Mouse (Mus musculus): Measurements from ENCODE around the gene Nrtn.
A peak's percentile ranks its signal among the peaks of the same experiment; 100 is the strongest.

Nrtn gene

DNA sequence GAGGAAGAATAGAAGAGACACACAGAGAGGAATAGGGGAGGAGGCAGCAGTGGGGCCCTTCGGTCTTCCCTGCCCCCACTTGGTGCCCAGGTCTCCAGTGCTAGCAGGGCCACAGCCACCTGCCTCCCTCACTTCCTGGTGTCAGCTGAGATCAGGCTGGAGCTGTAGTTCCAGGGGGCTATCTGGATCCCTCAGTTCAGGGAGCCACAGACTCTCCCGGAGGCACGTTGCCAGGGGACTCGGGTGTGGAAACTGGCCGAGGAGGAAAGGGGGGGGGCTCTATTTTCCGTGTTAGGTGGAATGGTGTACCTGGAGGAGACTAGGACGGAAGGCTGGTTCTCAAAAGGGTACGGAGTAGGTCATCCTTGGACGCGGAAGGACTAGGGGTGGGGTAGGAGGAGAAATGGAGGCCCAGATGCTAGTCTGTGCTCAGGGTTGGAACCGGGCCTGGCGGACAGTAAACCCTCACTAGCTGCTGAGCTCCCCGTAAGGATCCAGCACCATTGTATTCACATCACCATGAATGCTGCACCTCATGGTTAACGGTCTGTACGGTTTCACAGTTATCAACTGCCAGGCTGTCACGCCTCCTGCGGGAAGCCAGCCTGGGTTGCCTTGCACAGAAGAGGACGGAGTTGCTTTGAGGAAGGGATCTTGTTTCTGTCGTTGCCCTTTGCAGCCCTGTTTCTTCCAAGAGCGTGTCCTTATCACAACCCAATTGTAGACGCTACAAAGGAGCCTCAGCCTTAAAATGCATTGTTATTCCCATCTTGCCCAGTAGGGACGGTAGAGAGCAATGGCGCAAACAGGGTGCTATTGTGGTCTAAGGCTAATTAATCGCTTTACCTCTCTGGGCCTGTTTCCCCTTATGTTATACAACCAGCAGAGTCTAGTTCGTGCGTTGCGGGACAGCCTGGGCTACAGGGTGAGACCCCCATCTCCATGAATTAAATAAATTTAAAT, 5.7 kb upstream of the Nrtn start:
- no peak for DNase-seq (ENCODE audit: low spot score)

DNA sequence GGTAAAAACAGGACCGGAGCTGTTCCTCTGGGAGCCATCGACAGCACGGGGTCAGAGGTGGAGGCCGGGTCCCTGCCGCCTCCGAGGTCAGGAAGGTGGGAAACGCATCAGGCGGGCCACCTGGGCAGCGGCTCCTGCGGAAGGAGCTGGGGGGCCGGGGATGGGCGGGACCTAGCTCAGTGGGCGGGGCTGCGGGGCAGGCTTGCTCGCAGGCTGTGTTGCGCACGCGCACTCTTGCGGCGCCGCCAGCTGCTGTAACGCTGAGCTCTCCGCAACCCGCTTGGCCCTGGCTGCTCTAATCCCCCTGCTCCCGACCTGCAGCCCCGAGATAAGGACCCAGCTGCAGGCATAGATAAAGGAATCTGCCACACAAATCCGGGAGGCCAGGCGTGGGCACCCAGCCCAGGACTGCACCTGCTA, 4.7 kb upstream of the Nrtn start:
- peak; percentile 90 for DNase-seq (ENCODE audit: low spot score)

DNA sequence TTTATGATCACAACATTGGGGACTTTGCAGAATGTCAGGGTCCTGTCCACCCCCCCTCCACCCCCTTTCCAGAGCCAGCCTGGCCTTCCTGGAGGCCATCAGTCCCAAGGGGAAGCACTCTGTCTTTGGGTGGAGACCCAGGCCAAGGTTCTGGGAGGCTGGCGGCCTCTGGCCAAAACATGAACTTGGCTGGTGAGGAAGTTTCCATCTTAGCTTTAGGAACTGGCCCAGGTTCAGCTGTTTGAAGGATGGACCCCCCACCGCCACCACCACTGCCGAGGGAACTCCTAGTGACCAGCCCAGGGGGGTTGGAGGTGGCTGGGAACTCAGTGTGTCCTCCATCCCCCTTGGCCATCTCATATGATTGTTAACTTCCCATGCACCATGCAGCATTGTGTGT, 3.7 kb upstream of the Nrtn start:
- no peak for DNase-seq (ENCODE audit: low spot score)

DNA sequence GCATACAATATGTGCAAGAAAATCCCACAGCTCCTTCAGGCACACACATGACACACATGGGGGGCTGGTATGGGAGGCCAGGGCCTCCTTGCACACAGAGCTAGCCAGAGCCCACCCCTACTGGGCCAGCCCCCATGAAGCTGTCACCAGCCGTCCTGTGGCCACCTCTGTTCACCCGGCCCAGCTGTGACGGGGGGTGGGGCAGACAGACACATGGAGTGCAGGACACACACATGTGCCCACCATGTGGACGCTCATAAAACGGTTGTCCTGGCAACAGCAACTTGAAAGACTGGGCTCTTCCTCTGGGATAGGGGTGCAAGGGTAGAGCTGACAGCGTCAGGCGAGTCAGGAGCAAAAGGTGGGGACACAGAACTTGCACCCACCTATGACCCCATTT, 1.9 kb upstream of the Nrtn start:
- DNase-seq (ENCODE audit: low spot score) = peak; percentile 7

DNA sequence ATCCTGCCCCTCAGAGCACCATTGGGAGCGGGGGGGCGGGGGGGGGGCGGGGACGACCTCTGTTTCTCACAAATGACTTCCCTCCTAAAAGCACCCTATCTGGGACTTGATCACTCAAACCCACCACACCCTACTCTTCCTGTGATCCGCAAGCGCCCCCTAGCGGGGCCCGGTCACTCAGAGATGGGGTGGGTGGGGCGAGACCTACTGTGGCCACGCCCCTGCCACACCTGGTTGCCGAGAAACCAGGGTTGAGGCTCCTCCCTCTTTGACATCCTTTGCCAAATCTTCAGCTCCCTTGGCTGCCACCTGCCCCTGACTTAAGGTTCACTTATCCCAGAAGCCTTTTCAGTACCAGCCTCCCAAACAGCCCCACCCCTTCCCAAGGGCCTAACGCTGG, 802 bp upstream of the Nrtn start:
- DNase-seq (ENCODE audit: low spot score) = peak; percentile 74

DNA sequence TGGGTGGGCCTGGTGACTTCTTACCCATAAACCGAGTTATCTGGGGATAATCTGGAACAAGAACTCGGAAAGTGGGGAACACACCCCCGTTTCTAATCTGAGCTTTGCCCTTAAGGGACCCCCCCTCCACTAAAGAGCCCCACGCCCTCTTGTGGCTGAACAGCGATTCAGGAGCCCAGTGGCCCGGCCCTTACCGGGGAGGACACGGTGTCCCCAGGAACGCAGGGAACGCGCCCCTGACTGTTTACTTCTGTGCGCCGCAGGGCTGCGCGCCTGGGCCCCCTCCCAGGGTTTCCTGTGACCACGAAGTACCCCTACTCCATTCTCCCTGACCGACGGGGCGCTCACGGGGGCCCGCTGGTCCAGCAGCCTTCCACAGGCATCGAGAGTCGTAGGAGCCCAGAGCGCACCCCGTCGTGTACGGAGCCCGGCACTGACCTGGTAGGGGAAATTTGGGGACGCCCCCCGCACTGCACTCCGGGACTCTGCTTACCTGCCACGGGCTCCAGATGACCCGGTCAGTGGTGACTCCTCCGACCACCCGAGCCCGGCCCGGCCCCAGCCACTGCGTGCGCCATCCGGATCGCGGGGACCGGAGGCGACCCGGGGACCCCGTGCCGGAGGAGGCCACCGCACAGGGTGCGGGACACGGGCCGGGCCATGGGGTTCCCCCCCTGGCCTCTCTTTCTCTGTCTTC, 479 bp downstream of the Nrtn start:
- DNase-seq (ENCODE audit: low spot score) = peak; percentile 50

DNA sequence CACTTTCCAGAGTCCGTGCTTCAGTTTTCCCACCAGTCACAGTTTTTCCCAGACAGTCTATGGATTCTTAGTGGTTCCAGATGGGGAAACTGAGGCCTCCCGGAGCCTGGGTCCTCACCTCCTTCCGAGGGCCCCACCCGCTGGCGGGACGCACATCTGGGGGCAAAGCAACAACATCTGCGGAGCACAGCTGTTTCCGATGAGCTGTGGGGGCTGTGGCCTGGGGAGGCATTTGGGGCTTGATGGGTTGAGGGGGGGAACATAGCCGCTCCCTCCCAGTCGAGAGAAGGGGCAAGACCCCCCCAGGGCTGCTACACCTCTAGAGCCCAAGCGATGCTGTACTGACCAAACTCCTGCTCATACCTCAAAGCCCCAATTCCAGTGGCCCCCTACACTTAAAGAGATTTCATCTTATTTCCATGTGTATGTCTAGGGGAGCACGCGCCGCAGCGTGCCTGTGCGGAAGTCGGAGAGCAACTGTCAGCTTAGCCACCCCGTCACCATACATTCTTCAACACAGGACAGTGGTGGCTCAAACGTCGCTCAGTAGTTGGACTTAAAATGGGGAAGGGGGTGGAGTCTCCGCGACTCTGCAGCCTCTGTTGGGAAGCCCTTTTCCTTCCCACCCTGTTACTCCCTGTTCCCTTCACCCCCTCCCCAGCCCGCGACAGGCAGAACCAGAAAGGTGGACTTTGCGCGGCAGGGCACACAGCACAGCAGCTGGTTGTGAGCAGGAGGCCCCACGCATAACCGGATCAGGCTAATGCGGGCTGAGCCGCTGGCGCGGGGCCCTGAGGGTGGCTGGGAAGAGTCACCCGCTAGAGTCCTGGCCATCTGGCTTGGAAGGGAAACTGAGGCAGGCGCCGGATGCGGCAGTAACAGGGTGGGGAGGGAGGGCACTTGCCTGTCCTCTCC, 2.8 kb downstream of the Nrtn start:
- no peak for DNase-seq (ENCODE audit: low spot score)

DNA sequence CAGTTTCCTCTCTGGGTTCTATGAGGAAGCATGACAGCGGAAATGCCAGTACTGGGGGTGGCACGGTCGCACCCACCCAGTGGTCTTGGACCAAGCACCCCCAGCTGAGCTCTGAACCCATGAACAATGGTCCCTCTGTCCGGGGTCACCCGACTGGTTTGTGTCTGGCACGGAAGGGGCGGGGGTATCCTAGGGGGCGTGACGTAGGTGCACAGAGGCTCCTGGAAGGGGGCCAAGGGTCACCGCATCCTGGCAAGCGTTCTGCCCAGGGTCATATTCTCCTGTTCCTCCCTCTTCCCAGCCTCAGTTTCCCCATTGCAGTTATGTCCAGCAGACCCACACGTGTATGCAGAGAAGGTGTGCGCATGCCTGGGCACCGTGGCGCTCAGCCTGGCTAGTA, 3.9 kb downstream of the Nrtn start:
- no peak for DNase-seq (ENCODE audit: low spot score)

DNA sequence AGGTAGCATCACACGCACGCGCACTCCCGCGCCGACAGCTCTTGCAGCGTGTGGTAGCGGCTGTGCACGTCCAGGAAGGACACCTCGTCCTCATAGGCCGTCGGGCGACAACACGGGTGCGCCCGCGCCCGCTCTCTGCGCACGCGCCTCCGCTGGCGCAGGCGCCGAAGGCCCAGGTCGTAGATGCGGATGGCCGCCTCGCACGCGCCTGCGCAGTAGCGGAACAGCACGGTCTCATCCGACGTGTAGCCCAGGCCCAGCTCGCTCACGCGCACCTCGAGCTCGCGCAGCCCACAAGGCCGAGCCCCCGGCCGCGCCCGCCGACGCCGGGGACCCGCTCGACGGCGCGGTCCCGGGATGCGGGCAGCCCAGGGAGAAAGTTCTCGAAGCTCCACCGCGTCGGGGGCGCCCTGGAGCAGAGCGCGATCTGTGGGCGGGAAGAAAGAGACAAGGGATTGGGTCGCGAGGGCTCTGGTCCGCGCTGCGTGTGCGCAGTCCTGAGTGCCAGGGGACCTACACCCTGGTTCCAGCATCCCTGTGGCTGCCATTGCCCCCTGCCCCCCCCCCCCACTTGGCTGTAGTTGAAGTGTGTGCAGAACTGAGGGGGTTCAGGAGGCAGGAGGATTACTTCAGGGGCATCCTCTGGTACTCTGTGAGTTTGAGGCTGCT, 5.8 kb downstream of the Nrtn start:
- no peak for DNase-seq (ENCODE audit: low spot score)

DNA sequence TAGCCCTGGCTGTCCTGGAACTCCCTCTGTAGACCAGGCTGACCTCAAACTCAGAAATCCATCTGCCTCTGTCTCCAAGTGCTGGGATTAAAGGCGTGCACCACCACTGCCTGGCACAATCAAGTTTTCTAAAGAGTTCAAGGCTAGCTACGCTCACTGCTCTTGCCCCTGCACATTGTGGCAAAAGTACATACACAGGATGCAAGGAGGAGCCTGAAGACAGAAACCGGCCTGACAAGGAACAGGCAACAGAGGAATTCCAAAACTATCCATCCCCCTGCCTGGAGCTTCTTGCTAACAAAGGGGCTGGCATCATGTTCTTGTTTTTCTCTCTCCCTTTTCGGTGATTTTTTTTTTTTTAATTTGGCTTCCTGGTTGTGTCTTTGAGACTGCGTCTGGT, 13.2 kb downstream of the Nrtn start:
- no peak for DNase-seq (ENCODE audit: low spot score)

DNA sequence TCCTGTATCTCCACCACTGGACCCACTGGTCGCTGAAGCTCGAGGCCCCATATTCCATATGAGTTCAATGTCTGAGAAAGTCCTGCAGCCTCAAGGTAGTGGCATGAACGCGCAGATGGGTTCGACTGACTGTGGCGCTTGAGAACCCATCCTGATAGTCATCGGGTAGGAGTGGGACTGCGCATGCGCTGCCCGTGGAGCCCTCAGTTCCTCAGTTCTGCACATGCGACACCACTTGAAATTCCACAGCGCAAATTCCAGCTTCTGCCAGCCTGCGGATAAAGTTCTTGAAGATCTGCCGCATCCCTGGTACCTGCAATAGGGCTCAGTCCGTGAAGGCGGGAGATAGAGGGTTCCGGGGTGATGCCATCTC, 16.6 kb downstream of the Nrtn start:
- no peak for DNase-seq (ENCODE audit: low spot score)

DNA sequence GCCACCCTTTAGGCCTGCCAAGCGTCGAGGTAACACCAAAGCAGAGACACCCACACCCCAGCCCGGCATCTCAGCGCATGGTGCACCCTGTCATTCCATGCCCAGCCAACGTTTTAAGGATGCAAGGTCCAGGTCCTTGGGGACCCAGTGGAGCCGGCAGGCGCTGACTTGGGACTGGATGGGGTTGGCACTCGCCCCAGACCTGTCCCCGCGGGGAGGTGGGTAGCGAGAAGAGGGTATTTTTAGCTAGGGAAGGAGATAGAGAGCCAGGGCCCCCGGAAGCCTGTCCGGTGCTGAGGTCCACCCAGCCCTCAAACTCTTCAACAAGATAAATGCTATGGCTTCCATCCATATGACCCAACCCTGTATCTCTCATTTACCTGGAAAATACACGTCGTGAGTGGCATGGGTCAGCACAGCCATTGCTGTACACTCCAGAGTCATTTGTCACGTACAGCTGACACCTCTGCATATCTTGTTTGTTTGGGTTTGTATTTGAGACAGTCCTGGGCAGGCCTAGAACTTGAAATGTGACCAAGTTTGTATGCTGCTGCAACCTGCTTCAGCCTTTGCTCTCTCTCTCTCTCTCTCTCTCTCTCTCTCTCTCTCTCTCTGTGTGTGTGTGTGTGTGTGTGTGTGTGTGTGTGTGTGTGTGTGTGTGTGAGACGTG, 17.1 kb downstream of the Nrtn start:
- no peak for DNase-seq (ENCODE audit: low spot score)

DNA sequence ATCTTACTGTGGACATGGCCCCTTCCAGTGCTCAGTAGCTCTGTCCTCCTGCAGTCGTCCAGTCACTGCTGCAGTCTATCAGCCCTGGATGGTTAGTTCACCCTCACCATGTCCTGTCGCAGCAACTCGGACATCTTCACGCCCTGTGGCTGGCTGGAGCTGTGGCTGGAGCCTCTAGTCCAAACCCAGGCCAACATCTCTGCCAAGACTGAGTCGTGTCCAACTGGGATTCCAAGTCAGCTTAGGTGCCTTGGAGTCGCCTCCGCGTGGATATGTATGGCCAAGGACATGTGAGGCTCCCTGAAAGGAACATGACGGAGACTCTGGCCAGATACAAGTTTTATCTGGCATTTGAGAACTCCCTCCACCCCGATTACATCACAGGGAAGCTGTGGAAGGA, 19.1 kb downstream of the Nrtn start:
- DNase-seq (ENCODE audit: low spot score) = no peak

DNA sequence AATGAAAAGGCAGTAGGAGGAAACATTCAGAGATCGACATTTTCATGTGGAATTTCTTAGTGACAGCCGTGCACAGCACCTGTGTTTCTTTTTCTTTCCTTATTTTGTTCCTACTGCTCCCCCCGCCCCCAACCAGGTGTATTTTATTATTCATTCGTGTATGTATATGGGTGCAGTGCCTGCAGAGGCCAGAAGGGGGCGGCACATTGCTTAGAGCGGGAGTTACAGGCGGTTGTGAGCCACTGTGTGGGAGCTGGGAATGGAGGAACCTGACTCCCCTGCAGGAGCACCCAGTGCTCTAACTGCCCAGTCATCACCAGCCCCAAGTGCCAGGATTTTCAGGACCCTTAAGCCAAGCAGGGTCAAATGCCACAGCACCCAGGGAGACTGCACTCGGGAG, 20.8 kb downstream of the Nrtn start:
- no peak for DNase-seq (ENCODE audit: low spot score)

DNA sequence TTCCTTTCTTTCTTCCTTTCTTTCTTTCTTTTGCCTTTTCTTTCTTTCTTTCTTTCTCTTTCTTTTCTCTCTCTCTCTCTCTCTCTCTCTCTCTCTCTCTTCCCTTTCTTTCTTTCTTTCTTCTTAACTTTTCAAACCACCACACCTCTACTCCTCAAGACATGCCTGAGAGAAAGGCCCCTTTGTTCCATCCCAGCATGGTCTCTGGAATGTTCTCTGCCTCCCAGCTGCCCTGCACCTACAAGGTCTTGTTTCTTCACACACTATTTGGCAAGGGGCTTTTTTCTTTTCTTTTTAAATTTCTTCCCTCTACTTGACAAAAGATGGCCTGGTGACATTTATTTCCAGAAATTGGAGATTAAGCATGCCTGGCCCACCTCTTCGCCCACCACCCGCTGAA, 27.7 kb downstream of the Nrtn start:
- DNase-seq (ENCODE audit: low spot score) = no peak

DNA sequence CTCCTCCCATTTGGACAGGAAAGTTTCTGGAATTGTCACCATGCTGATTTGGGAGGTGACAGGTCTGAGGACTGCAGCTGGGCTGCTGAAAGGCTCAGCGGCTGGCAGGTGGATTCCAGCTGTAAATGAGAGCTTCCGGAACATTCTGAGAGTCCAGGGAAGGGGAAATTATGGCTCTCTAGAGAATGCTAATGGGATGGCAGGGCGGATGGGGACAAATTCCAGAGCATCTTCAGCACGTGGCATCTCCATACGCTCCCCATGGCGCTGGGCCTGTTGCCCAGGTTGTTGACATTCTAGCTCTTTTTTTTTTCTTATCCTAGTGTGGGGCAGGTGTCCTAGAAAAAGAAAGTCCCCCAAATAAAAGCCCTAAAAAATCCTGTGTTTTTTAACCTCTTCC, 28.2 kb downstream of the Nrtn start:
- DNase-seq (ENCODE audit: low spot score) = no peak

DNA sequence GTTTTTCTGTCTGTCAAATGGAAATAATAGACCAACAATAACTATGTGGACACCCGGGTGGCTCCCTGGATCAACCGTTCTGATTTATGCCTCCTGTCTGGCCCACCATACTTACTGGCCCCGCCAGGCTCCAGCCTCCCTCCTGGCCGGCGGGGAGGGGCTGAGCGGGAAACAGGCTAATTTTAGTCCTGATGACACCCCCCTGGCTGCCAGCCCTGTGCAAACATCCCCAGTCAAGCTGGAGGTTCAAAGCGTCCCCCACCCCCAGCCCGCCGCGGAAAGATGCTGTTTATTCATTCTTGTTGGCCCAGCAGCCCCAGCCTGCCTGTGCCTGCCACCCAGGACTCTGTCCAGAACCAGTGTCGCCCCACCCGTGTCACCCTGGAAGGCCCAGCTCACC, 29.2 kb downstream of the Nrtn start:
- no peak for DNase-seq (ENCODE audit: low spot score)

DNA sequence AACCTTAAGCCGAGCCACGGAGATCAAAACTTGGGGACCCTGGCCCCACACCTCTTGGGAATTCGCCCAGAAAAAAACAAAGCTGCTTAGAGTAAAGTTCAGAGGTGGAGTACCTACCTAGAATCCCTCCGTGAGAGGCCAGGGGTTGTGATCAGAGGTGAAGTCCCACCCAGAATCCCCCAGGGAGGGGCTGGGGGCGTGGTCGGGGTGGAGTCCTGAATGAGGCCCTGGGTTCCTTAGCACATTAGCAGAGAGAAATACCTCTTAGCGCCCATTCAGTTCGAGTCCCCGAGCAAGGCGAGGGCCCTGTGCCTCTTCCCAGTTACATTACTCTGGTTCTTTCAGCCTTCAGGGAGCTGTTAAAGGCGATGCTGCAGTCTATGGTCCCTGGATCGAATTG, 29.7 kb downstream of the Nrtn start:
- no peak for DNase-seq (ENCODE audit: low spot score)

DNA sequence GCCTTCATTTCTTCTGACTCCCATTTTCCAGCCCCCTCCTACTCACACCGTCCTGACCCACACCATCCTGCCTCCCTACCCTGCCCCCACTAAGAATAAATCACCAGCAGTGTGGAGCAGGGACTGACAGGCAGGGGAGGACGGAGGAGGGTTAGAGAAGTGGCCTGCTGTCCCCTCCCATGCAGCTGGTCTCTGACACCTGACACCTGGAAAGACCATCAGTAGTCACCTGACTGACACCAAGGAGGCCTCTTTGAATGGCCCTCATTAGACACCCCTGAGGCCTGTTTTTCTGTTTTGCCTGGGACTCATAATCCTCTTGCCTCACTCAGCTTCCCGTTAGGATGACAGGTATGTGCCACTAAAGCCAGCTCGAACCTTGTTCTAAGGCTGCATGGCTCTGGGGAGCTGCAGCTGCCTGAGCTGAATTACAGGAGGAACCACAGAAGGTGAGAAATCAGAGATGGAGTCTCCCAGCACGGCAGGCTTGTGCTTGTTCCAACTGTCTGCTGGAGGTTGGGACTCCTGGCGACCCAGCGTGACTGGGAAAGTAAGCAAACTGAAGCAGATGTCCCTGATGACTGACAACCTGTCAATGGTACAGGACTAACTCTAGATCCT, 30.2 kb downstream of the Nrtn start:
- DNase-seq (ENCODE audit: low spot score) = no peak

DNA sequence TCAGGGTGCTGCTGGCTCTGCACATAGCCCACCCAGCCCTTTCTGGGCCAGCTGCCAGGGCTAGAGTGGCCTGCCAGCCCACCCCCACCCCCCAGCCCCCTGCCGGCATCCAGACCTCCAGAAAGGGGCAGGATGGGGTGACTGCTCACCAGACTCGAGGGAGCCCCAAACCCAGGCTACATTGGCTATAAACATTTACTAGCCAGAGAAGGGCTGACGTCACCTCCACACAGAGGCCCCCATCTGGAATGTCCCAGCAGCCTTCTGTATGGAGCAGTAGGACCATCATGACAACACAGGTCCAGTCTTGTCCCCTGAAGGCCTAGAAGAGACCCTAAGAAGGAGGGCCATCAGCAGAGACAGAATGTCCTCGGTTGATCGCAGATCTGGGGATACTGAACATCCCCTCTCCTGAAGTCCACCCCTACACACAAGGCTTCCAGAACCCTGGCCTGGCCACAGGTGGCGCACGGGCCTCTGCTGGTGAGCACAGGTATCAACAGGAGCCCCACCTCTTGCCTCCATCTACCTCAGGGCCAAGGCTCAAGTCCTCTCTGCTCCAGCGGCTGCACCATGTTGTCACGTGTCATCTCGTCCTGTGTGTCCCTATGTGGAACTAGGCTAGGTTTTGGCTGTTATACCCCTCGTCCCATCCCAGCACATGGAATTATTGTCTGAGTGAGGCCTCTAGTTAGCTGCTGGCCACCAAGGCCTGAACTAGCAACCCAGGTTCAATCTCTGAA, 33.7 kb downstream of the Nrtn start:
- no peak for DNase-seq (ENCODE audit: low spot score)
